Mouse (Mus musculus): ENCODE measurements around the gene Metrn. TPM values are rescaled to one million over a fixed set of nuclear protein-coding genes. Genes with fewer than 3 reads are reported as not detected.

The Metrn gene
- polyA plus RNA-seq, 1 experiment from 2014 or later: 10.3 TPM

- Histone ChIP-seq H3K36me3 (ENCODE audit: control insufficient read depth, insufficient read depth, low read length) (peaks cover 19% of the 10 kb centered on the region; the same call in 1 of the 2 replicates), H3K9ac (ENCODE audit: low read depth, low read length) (peak overlapping the region; percentile 78), H3K4me2 (ENCODE audit: low read depth, low read length) (peak overlapping the region; percentile 93), H3K27ac (replicated peaks; ENCODE audit: low read depth, low read length) (peak overlapping the region; percentile 93), H3K27me3 (replicated peaks; ENCODE audit: control insufficient read depth, insufficient read depth, low read length) (no peaks in the 10 kb centered on the region), H3K4me1 (ENCODE audit: control insufficient read depth, insufficient read depth, low read length) (peaks cover 21% of the 10 kb centered on the region), H3K4me3 (ENCODE audit: low read depth, low read length) (peak overlapping the region; percentile 81), H3K9me3 (ENCODE audit: control insufficient read depth, low read length) (no peaks in the 10 kb centered on the region)
- no peak for ATAC-seq (ENCODE audit: low read depth)
- DNase-seq (ENCODE audit: low spot score): peak; percentile 75
- 28% methylated on average over 19 of the region's 19 CpGs for WGBS
These were observed 5.6 kb downstream of the Metrn start for GRCm38 (mm10) chr17:25791320-25791842.

GRCm38 (mm10) chr17:25786781-25787504, 10.0 kb downstream of the Metrn start:
- 90% methylated on average over 9 of the region's 9 CpGs for WGBS
- no peak overlapping the region for H3K27ac ChIP-seq (replicated peaks; ENCODE audit: low read depth, low read length)
- ATAC-seq (ENCODE audit: low read depth): no peak
- no peak overlapping the region for H3K4me2 ChIP-seq (ENCODE audit: low read depth, low read length)
- H3K27me3 ChIP-seq (replicated peaks; ENCODE audit: control insufficient read depth, insufficient read depth, low read length): no peaks in the 10 kb centered on the region
- peaks cover 41% of the 10 kb centered on the region for H3K36me3 ChIP-seq (ENCODE audit: control insufficient read depth, insufficient read depth, low read length)
- DNase-seq (ENCODE audit: low spot score): no peak
- no peak overlapping the region for H3K9ac ChIP-seq (ENCODE audit: low read depth, low read length)
- H3K4me1 ChIP-seq (ENCODE audit: control insufficient read depth, insufficient read depth, low read length): peaks cover 23% of the 10 kb centered on the region
- H3K9me3 ChIP-seq (ENCODE audit: control insufficient read depth, low read length): no peaks in the 10 kb centered on the region
- H3K4me3 ChIP-seq (ENCODE audit: low read depth, low read length): no peak overlapping the region

- H3K9ac ChIP-seq (ENCODE audit: low read depth, low read length): peak within 1 kb of the TSS; percentile 82
- peaks cover 47% of the 10 kb centered on the region for H3K36me3 ChIP-seq (ENCODE audit: control insufficient read depth, insufficient read depth, low read length)
- peaks cover 19% of the 10 kb centered on the region for H3K4me1 ChIP-seq (ENCODE audit: control insufficient read depth, insufficient read depth, low read length)
- H3K4me2 ChIP-seq (ENCODE audit: low read depth, low read length): peak within 1 kb of the TSS; percentile 87
- no peak for ATAC-seq (ENCODE audit: low read depth)
- peak within 1 kb of the TSS; percentile 91 for H3K27ac ChIP-seq (replicated peaks; ENCODE audit: low read depth, low read length)
- H3K27me3 ChIP-seq (replicated peaks; ENCODE audit: control insufficient read depth, insufficient read depth, low read length): no peaks in the 10 kb centered on the region
- H3K4me3 ChIP-seq (ENCODE audit: low read depth, low read length): peak within 1 kb of the TSS; percentile 76
- H3K9me3 ChIP-seq (ENCODE audit: control insufficient read depth, low read length): no peaks in the 10 kb centered on the region
- no peak for DNase-seq (ENCODE audit: low spot score)
- whole genome bisulfite sequencing: 80% methylated on average over 3 of the region's 3 CpGs
These were observed 10.7 kb downstream of the Metrn start, which contains the start of gene Ccdc78 for GRCm38 (mm10) chr17:25786280-25786679. Ccdc78 (plus strand) TSS chr17:25786580.

- H3K27me3 ChIP-seq (replicated peaks; ENCODE audit: control insufficient read depth, insufficient read depth, low read length): no peaks in the 10 kb centered on the region
- H3K4me2 ChIP-seq (ENCODE audit: low read depth, low read length): peak within 1 kb of the TSS; percentile 87
- H3K4me3 ChIP-seq (ENCODE audit: low read depth, low read length): peak within 1 kb of the TSS; percentile 76
- no peaks in the 10 kb centered on the region for H3K9me3 ChIP-seq (ENCODE audit: control insufficient read depth, low read length)
- H3K27ac ChIP-seq (replicated peaks; ENCODE audit: low read depth, low read length): peak within 1 kb of the TSS; percentile 91
- peak; percentile 97 for DNase-seq (ENCODE audit: low spot score)
- H3K4me1 ChIP-seq (ENCODE audit: control insufficient read depth, insufficient read depth, low read length): peaks cover 14% of the 10 kb centered on the region
- ATAC-seq (ENCODE audit: low read depth): peak; percentile 89
- peak within 1 kb of the TSS; percentile 82 for H3K9ac ChIP-seq (ENCODE audit: low read depth, low read length)
- WGBS: 0% methylated on average over 23 of the region's 23 CpGs
- peaks cover 56% of the 10 kb centered on the region for H3K36me3 ChIP-seq (ENCODE audit: control insufficient read depth, insufficient read depth, low read length)
These were observed 11.6 kb downstream of the Metrn start, which contains the start of gene Haghl for GRCm38 (mm10) chr17:25785281-25785745. Haghl (minus strand) TSS chr17:25785673.

- WGBS: 79% methylated on average over 15 of the region's 15 CpGs
- DNase-seq (ENCODE audit: low spot score) (no peak), ATAC-seq (ENCODE audit: low read depth) (no peak)
- peaks cover 58% of the 10 kb centered on the region for H3K36me3 ChIP-seq (ENCODE audit: control insufficient read depth, insufficient read depth, low read length)
- peaks cover 14% of the 10 kb centered on the region for H3K4me1 ChIP-seq (ENCODE audit: control insufficient read depth, insufficient read depth, low read length)
- H3K27ac ChIP-seq (replicated peaks; ENCODE audit: low read depth, low read length): no peak overlapping the region
- no peaks in the 10 kb centered on the region for H3K27me3 ChIP-seq (replicated peaks; ENCODE audit: control insufficient read depth, insufficient read depth, low read length)
- peak overlapping the region; percentile 87 for H3K4me2 ChIP-seq (ENCODE audit: low read depth, low read length)
- peak overlapping the region; percentile 82 for H3K9ac ChIP-seq (ENCODE audit: low read depth, low read length)
- no peaks in the 10 kb centered on the region for H3K9me3 ChIP-seq (ENCODE audit: control insufficient read depth, low read length)
- H3K4me3 ChIP-seq (ENCODE audit: low read depth, low read length): peak overlapping the region; percentile 76
These were observed 12.9 kb downstream of the Metrn start for GRCm38 (mm10) chr17:25783861-25784574.

GRCm38 (mm10) chr17:25783086-25783485, 13.8 kb downstream of the Metrn start:
- Histone ChIP-seq H3K9ac (ENCODE audit: low read depth, low read length) (no peak overlapping the region), H3K9me3 (ENCODE audit: control insufficient read depth, low read length) (no peaks in the 10 kb centered on the region), H3K27me3 (replicated peaks; ENCODE audit: control insufficient read depth, insufficient read depth, low read length) (no peaks in the 10 kb centered on the region), H3K27ac (replicated peaks; ENCODE audit: low read depth, low read length) (no peak overlapping the region), H3K36me3 (ENCODE audit: control insufficient read depth, insufficient read depth, low read length) (peaks cover 59% of the 10 kb centered on the region), H3K4me2 (ENCODE audit: low read depth, low read length) (no peak overlapping the region), H3K4me3 (ENCODE audit: low read depth, low read length) (no peak overlapping the region), H3K4me1 (ENCODE audit: control insufficient read depth, insufficient read depth, low read length) (peaks cover 14% of the 10 kb centered on the region)
- DNase-seq (ENCODE audit: low spot score): no peak
- no peak for ATAC-seq (ENCODE audit: low read depth)
- 77% methylated on average over 7 of the region's 7 CpGs for whole genome bisulfite sequencing

GRCm38 (mm10) chr17:25781339-25781738, 15.6 kb downstream of the Metrn start:
- Histone ChIP-seq H3K27me3 (replicated peaks; ENCODE audit: control insufficient read depth, insufficient read depth, low read length) (no peaks in the 10 kb centered on the region), H3K27ac (replicated peaks; ENCODE audit: low read depth, low read length) (no peak overlapping the region), H3K9ac (ENCODE audit: low read depth, low read length) (no peak overlapping the region), H3K4me2 (ENCODE audit: low read depth, low read length) (no peak overlapping the region), H3K36me3 (ENCODE audit: control insufficient read depth, insufficient read depth, low read length) (peaks cover 50% of the 10 kb centered on the region), H3K4me3 (ENCODE audit: low read depth, low read length) (no peak overlapping the region), H3K9me3 (ENCODE audit: control insufficient read depth, low read length) (no peaks in the 10 kb centered on the region), H3K4me1 (ENCODE audit: control insufficient read depth, insufficient read depth, low read length) (peaks cover 14% of the 10 kb centered on the region)
- DNase-seq (ENCODE audit: low spot score) (no peak), ATAC-seq (ENCODE audit: low read depth) (no peak)
- 78% methylated on average over 6 of the region's 6 CpGs for WGBS

- H3K9ac ChIP-seq (ENCODE audit: low read depth, low read length): no peak overlapping the region
- ATAC-seq (ENCODE audit: low read depth): no peak
- no peak overlapping the region for H3K4me2 ChIP-seq (ENCODE audit: low read depth, low read length)
- DNase-seq (ENCODE audit: low spot score): no peak
- no peaks in the 10 kb centered on the region for H3K9me3 ChIP-seq (ENCODE audit: control insufficient read depth, low read length)
- peaks cover 38% of the 10 kb centered on the region for H3K36me3 ChIP-seq (ENCODE audit: control insufficient read depth, insufficient read depth, low read length)
- no peaks in the 10 kb centered on the region for H3K27me3 ChIP-seq (replicated peaks; ENCODE audit: control insufficient read depth, insufficient read depth, low read length)
- H3K4me3 ChIP-seq (ENCODE audit: low read depth, low read length): no peak overlapping the region
- H3K27ac ChIP-seq (replicated peaks; ENCODE audit: low read depth, low read length): no peak overlapping the region
- whole genome bisulfite sequencing: 90% methylated on average over 5 of the region's 5 CpGs
- H3K4me1 ChIP-seq (ENCODE audit: control insufficient read depth, insufficient read depth, low read length): 0 out of 2 replicates have a peak, but pooled peaks cover 3% of the 10 kb centered on the region
These were observed 19.0 kb downstream of the Metrn start for GRCm38 (mm10) chr17:25777948-25778347.

Measured in embryonic facial prominence, embryonic 14.5 days (tissue).